Mouse (Mus musculus) hindbrain, embryonic 11.5 days (tissue): ENCODE results near the gene Acsl4. TPM values are rescaled to one million over a fixed set of nuclear protein-coding genes. Genes with fewer than 3 reads are reported as not detected.

Source experiments
- ATAC-seq: fragments of 200-750 bp; cut with Nextera tagmentation; 2 replicates; pipeline ENCODE4 v1.8.0; 2017; ENCODE audit warnings: mild to moderate bottlenecking, moderate TSS enrichment, moderate library complexity; ENCODE audit not compliant: low FRiP score
- DNase-seq: peaks from one replicate; pipeline ENCODE4 v3.0.0-alpha.2; 2015; ENCODE audit warnings: low spot score
- H3K27ac ChIP-seq: fragments of 300-500 bp; sonication (generic); 2 replicates; pipeline ENCODE4 v1.5.1; 2014; ENCODE audit warnings: mild to moderate bottlenecking, low read depth, low read length
- H3K27me3 ChIP-seq: fragments of 300-500 bp; sonication (generic); 2 replicates; pipeline ENCODE4 v1.6.1; 2014; ENCODE audit warnings: mild to moderate bottlenecking, low read length, moderate library complexity, mixed read lengths; ENCODE audit not compliant: control insufficient read depth, insufficient read depth
- H3K36me3 ChIP-seq: fragments of 300-500 bp; sonication (generic); 2 replicates; pipeline ENCODE4 v1.6.1; 2014; ENCODE audit warnings: mild to moderate bottlenecking, low read length, moderate library complexity, mixed read lengths; ENCODE audit not compliant: control insufficient read depth, insufficient read depth
- H3K4me1 ChIP-seq: fragments of 300-500 bp; sonication (generic); replicated peaks from 2 replicates; pipeline ENCODE4 v1.6.1; 2014; ENCODE audit warnings: low read length, mixed read lengths; ENCODE audit not compliant: control insufficient read depth, insufficient read depth
- H3K4me2 ChIP-seq: fragments of 300-500 bp; sonication (generic); replicated peaks from 2 replicates; pipeline ENCODE4 v1.6.1; 2014; ENCODE audit warnings: mild to moderate bottlenecking, low read depth, low read length
- H3K4me3 ChIP-seq: fragments of 300-500 bp; sonication (generic); 2 replicates; pipeline ENCODE4 v1.5.1; 2014; ENCODE audit warnings: low read depth, low read length
- H3K9ac ChIP-seq: fragments of 300-500 bp; sonication (generic); 2 replicates; pipeline ENCODE4 v1.6.1; 2014; ENCODE audit warnings: low read depth, low read length
- H3K9me3 ChIP-seq: fragments of 300-500 bp; sonication (generic); 2 replicates; pipeline ENCODE4 v1.6.1; 2016; ENCODE audit warnings: low read length; ENCODE audit not compliant: control insufficient read depth
- WGBS: fragments of 180-500 bp; shearing (Covaris S2); extraction: QIAGEN DNeasy Blood & Tissue Kit; methylation state at CpG from one replicate; pipeline ENCODE4 v1.1.7; 2014; 5-methylcytosine and 5-hydroxymethylcytosine counted together
- polyA plus RNA-seq: library from polyadenylated mRNA; unstranded; fragments of >200 nt; fragmentation: Nextera tagmentation; extraction: Ambion mirVana; gene quantifications from 2 replicates; pipeline ENCODE4 v1.2.1, GENCODE M21; 2014

The Acsl4 gene
- polyA plus RNA-seq, 1 experiment from 2014 or later: 28.0 TPM

GRCm38 (mm10) chrX:142303456-142303855, 86.9 kb downstream of the Acsl4 start:
- Histone ChIP-seq H3K36me3 (no peaks in the 10 kb centered on the region), H3K9me3 (no peaks in the 10 kb centered on the region), H3K9ac (no peak overlapping the region), H3K4me3 (no peak overlapping the region), H3K4me1 (no peaks in the 10 kb centered on the region), H3K27me3 (peaks cover 3% of the 10 kb centered on the region), H3K27ac (no peak overlapping the region), H3K4me2 (no peak overlapping the region)
- ATAC-seq (no peak), DNase-seq (no peak)
- WGBS: 60% methylated on average over 2 of the region's 2 CpGs

- WGBS: 60% methylated on average over 5 of the region's 5 CpGs
- Histone ChIP-seq H3K9me3 (no peaks in the 10 kb centered on the region), H3K27me3 (no peaks in the 10 kb centered on the region), H3K36me3 (no peaks in the 10 kb centered on the region), H3K4me3 (no peak overlapping the region), H3K4me1 (no peaks in the 10 kb centered on the region), H3K9ac (no peak overlapping the region), H3K4me2 (no peak overlapping the region), H3K27ac (no peak overlapping the region)
- DNase-seq: no peak
- no peak for ATAC-seq
Measured at GRCm38 (mm10) chrX:142285905-142286304, 104.4 kb downstream of the Acsl4 start.

GRCm38 (mm10) chrX:142276573-142276972, 113.8 kb downstream of the Acsl4 start:
- 64% methylated on average over 3 of the region's 3 CpGs for WGBS

GRCm38 (mm10) chrX:142276031-142276430, 114.3 kb downstream of the Acsl4 start:
- Histone ChIP-seq H3K4me3 (no peak overlapping the region), H3K9ac (no peak overlapping the region), H3K4me2 (no peak overlapping the region), H3K27ac (no peak overlapping the region), H3K4me1 (no peaks in the 10 kb centered on the region), H3K36me3 (no peaks in the 10 kb centered on the region), H3K27me3 (no peaks in the 10 kb centered on the region), H3K9me3 (no peaks in the 10 kb centered on the region)
- 76% methylated on average over 3 of the region's 3 CpGs for WGBS
- ATAC-seq (no peak), DNase-seq (no peak)

More at GRCm38 (mm10) chrX:142276573-142276972, 113.8 kb downstream of the Acsl4 start:
- Histone ChIP-seq H3K9ac (no peak overlapping the region), H3K9me3 (no peaks in the 10 kb centered on the region), H3K27ac (no peak overlapping the region), H3K27me3 (no peaks in the 10 kb centered on the region), H3K4me1 (no peaks in the 10 kb centered on the region), H3K4me2 (no peak overlapping the region), H3K4me3 (no peak overlapping the region), H3K36me3 (no peaks in the 10 kb centered on the region)
- DNase-seq (no peak), ATAC-seq (no peak)

Other genes with a start within 250 kb of the Acsl4 start
- gene Gucy2f, start 193.6 kb downstream of the Acsl4 start, polyA plus RNA-seq: not detected in 2 replicates
- gene Nxt2, start 163.8 kb downstream of the Acsl4 start, polyA plus RNA-seq: 12.8 and 13.0 TPM in 2 replicates
- gene Kcne1l, start 84.2 kb downstream of the Acsl4 start, polyA plus RNA-seq: 30.6 and 31.2 TPM in 2 replicates